Mouse (Mus musculus): ENCODE data around the gene Atp11c.

Gene Atp11c

DNA sequence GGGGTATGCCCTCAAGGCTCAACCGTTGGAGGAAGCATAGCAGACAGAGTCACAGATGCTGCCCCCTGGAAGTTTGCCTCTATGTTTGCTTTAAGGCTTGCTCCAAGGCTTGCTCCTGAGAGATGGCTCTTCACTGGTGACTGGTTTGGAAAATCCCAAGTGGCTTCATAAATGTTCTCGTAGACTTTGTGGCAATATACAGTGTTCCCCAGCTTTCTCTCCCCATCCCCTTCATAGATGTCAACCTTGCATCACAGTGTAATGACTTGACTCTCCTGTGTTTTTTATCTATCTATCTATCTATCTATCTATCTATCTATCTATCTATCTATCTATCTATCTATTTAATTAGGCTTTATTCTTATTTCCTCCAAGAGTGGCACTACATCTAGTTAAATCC lies at the start of gene Atp11c:
Gene Atp11c (minus strand): TSS at position 101 of the 400 bp plus-strand sequence.
- no peak for DNase-seq (ENCODE audit: low spot score)

DNA sequence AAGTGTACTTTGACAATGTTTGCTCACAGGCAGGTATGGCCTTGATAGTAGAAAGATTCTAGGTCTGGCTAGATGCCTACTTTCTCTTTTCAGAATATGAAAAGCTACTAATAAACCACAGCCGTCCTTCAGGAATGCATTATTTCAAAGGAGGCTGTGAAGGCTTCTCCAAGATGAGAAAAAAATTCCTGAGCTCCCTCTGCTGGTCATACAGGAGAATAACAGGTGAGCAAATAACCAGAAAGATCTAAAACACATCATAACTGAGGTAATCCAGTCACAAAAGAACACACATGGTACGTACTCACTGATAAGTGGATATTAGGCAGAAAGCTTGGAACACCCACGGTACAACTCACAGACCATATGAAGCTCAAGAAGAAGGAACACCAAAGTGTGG lies 16.7 kb upstream of the Atp11c start:
- no peak for DNase-seq (ENCODE audit: low spot score)

DNA sequence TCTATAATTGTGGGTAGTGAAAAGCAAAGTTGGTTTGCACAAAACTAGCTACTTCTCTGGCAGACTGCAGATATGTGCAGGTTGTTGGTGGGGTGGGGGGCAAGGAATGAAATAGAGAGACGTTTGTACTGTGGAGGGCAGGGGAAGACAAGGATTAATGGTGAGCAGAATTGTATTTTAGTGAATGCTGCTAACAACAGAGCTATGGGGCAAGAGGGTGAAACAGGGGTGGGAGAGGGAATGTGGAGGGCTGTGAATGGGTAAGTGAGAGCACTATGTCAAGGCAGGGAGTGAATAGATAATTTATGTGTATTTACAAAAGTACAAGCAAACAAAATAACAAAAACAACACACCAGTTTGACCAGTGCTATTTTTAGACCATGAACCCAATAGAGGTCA lies 22.0 kb downstream of the Atp11c start:
- DNase-seq (ENCODE audit: low spot score), result no peak

- no peak for DNase-seq (ENCODE audit: low spot score)
Measured at GRCm38 (mm10) chrX:60569047-60569446, 23.5 kb downstream of the Atp11c start.

DNA sequence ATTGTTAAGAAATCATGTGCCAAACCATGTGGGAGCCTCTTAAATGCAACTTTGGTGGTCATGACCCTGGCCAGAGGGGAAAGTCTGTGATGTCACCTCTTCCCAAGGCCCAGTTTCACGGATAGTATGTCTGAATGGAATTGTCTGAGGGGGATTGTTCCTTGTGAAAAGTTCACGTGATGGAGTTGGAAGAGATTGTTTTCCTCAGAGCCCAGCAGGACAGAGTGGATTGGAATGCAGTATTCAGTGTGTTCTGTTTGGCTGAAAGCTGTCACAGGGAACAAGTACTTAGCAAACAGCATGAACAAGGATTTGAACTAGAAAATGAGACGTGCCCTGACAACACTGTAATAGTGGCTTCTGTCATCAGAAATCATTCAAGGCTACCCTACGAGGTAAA lies 37.3 kb downstream of the Atp11c start:
- no peak for DNase-seq (ENCODE audit: low spot score)

DNA sequence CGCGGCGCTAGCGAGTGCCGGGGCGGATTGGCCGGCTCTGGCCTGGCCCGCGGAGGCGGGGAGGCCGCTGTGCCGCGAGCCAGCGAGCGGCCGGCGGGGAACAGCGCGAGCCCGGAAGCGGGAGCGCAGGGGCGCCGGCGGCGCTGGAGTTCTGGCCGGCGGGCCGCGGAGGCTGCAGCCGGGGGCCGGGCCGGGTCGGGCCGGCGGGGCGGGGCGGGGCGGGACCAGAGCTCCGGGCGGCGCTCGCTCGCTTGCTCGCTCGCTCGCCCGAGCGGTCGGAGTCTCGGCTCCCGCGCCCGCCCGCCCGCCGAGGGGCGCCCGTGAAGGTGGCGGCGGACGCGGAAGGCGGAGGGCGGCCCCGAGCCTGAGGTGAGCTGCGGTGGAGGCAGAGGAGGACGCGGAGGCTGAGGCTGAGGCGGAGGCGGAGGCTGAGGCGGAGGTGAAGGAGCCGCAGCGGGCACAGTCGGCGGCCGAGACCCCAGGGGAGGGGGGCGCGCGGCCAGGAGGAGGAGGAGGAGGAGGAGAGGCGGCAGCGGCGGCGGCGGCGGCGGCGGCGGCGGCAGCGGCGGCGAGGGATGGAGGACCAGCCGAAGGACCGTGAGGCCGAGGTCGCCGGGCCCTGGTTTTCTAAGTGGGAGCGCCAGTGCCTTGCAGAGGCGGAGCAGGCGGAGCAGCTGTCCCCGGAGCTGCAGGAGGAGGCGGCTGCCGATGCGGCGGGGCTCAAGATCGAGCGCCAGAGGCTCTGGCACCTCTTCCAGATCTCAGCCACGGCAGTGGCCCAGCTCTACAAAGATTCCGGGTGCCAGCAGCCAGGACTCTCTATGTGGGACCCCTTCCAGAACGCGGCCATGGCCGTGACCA lies 44.8 kb downstream of the Atp11c start:
- DNase-seq (ENCODE audit: low spot score), result peak; percentile 20

DNA sequence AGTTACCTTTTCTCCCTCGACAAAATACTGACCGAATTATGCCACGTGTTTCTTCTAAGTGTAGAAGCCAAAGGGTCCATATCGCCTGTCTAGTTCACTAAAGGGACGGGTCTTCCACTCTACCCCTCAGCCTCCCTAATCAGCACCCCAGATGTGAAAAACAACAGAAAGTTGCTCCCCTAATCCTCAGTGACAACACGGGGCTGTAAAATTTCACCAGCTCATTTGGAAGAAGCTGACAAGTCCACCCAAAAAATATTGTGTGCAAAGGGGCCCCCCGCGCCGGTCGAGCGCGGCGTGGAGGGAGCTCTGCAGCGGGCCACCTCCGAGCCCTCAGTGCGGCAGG lies 45.4 kb downstream of the Atp11c start:
- DNase-seq (ENCODE audit: low spot score), result no peak

GRCm38 (mm10) chrX:60545906-60546305 lies 46.6 kb downstream of the Atp11c start:
- DNase-seq (ENCODE audit: low spot score), result no peak

- DNase-seq (ENCODE audit: low spot score), result no peak
Measured at GRCm38 (mm10) chrX:60545444-60545843, 47.1 kb downstream of the Atp11c start.

GRCm38 (mm10) chrX:60544098-60544497 lies 48.4 kb downstream of the Atp11c start:
- no peak for DNase-seq (ENCODE audit: low spot score)

GRCm38 (mm10) chrX:60542901-60543300 lies 49.6 kb downstream of the Atp11c start:
- DNase-seq (ENCODE audit: low spot score), result no peak

DNA sequence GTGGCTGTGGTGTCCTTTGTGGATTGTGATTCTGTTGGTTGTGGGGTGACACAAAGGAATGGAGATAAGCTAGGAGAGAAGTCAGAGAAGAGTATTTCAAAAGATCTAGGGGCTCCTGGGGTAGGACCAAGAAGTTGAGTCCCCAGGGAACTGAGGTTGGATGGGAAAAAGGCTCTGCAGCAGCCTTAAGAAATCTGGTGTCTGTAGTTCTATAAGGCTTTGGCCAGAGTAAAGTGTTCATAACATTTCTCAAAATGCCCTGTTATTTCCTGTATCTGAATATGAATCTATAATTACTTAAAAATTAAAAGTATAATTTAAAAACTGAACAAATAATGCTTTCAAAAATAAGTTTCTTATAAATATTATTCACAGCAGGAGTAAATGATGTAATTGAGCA lies 53.3 kb downstream of the Atp11c start, which contains the start of gene Gm7073:
Gene Gm7073 (minus strand): TSS at position 101 of the 400 bp plus-strand sequence.
- no peak for DNase-seq (ENCODE audit: low spot score)

- peak; percentile 10 for DNase-seq (ENCODE audit: low spot score)
Measured at GRCm38 (mm10) chrX:60503995-60504394, 88.5 kb downstream of the Atp11c start.

DNA sequence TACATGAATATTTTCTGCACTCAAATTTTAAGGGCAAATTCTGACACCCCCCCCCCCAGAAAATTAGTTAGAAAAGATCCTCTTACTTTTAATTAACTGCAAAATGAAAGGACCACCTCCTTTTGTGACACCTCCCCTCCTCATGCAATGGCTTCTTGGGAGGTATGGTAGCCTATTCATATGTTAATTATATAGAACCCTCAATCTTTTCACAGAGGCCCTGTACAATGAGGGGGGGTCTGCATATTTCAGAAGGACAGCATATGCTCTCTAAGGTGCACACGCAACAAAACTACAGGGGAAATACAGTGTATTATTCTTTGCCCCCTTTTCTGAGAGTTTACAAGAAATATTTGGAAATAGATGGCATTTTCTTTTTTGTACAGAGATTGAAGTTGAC lies 94.7 kb downstream of the Atp11c start:
- no peak for DNase-seq (ENCODE audit: low spot score)

DNA sequence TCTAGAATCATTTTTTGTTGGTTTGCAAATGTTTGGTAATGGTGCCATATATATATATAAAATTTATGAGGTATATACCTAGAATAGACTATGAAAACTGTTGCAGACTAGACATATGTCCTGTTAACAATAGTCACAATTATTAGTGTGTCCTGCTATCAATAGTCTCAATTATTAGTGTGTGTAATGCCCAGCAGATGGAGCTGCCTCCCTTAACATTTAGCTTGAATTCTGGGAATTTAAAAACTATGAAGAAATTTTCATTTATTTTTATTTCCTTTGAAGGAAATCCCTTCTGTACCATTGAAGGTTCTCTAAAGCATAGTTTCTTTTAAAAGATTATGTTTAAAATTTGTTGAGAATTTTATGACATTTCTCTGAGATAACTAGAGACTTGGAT lies 97.2 kb downstream of the Atp11c start:
- no peak for DNase-seq (ENCODE audit: low spot score)

GRCm38 (mm10) chrX:60463786-60464185 lies 128.7 kb downstream of the Atp11c start:
- DNase-seq (ENCODE audit: low spot score), result no peak

GRCm38 (mm10) chrX:60414563-60415111 lies 177.9 kb downstream of the Atp11c start:
- DNase-seq (ENCODE audit: low spot score), result no peak

GRCm38 (mm10) chrX:60405681-60406080 lies 186.8 kb downstream of the Atp11c start:
- no peak for DNase-seq (ENCODE audit: low spot score)

GRCm38 (mm10) chrX:60404668-60405044 lies 187.8 kb downstream of the Atp11c start:
- peak; percentile 87 for DNase-seq (ENCODE audit: low spot score)

GRCm38 (mm10) chrX:60403764-60404667 lies 188.5 kb downstream of the Atp11c start:
- peak; percentile 64 for DNase-seq (ENCODE audit: low spot score)

DNA sequence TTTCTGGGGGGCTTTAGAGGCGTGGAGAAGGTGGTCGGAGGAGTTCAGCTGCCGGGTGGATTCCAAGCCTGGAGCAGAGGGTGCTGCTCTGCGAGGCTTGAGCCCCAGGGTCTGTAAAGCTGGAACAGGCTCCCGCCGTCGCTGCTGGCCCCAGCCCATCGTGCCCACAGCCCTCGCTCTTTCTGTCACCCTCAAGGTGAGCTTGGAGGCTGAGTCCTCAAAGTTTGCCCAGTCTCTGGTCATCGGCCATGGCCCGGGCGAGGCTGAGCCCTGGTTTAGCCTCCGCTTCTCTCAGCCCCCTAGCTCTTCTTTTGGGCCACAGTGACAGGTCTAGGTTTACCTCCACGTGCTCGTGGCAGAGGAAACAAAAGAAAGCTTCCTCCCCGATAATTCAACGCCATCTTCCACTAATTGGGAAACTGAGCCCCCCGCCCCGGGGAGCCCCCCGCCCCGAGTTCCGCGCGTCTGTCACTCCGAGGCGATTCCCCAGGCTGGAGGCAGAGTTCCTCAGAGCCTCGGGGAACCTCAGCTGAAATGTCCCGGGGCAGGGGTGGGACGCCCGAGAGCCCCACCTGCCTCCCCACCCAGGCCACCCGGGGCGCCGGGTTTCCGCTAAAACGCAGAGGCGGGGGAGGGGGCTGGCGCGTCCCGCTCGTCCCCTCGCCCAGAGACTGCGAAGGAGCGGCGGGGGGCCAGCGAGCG lies 189.3 kb downstream of the Atp11c start:
- DNase-seq (ENCODE audit: low spot score), result peak; percentile 6

- no peak for DNase-seq (ENCODE audit: low spot score)
Measured at GRCm38 (mm10) chrX:60394292-60394691, 198.2 kb downstream of the Atp11c start.

All from urinary bladder, postnatal 14 days (tissue).